Mouse (Mus musculus) hematopoietic multipotent progenitor cell, adult 10-12 weeks (in vitro differentiated cells): ENCODE measurements around the gene Lrrc4b. TPM values are rescaled to one million over a fixed set of nuclear protein-coding genes. Genes with fewer than 3 reads are reported as not detected.

Experiments used
- polyA plus RNA-seq: library from polyadenylated mRNA; stranded (reverse); fragments of >175 nt; gene quantifications from 2 replicates; pipeline ENCODE4 v1.2.3, GENCODE M21; 2012; ENCODE audit warnings: low replicate concordance

Lrrc4b gene
- polyA plus RNA-seq, result not detected in 2 replicates

GRCm38 (mm10) chr7:44428968-44429521 is at the start of gene Lrrc4b:
Lrrc4b (plus strand) TSS chr7:44429018.

GRCm38 (mm10) chr7:44383980-44384715 is 44.7 kb upstream of the Lrrc4b start, which contains the start of gene Syt3:
Syt3 (plus strand) TSS chr7:44384102.

DNA sequence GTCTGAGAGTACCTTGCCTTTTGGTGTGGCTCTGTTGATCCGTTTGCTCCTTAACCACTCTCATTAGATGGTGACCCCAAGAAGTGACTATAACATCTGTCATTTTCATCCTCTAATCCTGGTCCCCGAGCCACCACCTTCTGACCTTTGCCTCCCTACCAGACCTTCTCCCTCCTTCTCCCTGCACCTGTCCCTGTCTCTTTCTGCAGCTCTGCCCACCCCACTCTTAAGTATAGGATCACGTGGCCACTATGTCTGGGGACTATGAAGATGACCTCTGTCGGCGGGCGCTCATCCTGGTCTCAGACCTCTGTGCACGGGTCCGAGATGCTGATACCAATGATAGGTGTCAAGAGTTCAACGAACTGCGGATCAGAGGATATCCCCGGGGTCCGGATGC is 43.1 kb upstream of the Lrrc4b start, which contains the start of gene 1700008O03Rik:
Gene 1700008O03Rik (minus strand): TSS at position 101 of the 400 bp plus-strand sequence.

GRCm38 (mm10) chr7:44465111-44465510 is 36.3 kb downstream of the Lrrc4b start, which contains the start of gene Aspdh:
Aspdh (plus strand) TSS chr7:44465391.

DNA sequence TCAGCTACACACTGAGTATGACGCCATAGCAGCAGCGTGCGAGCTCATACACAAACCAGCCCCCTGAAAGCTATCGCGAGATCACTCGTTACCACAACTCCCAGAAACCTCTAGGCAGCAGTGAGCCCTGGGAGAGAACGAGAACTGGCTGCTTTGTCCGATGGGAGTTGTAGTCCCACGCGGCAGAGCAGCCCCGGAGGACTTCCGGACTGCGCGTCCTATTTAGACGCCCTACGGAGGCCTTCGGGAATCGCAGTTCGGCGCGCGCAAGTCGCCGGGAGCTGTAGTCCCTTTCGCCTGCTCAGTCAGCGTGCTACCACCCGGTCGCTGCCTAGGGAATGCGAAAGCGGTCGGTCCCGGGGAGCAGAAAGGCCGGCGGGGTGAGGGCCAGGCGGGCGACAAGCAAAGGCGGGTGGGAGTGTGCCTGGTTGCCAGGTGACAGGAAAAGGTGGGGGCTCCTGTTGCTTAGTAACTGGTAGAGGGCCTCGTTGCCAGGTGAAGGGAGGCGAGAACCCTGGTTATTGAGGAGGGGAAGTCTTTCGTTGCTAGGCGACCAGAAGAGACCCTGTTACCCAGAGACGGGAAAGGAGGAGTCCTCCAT is 39.1 kb downstream of the Lrrc4b start, which contains the start of gene Josd2:
Gene Josd2 (plus strand): TSS at position 170 of the 601 bp plus-strand sequence.

GRCm38 (mm10) chr7:44495992-44496770 is 67.4 kb downstream of the Lrrc4b start, which contains the start of the genes Emc10 and Fam71e1:
Emc10 (minus strand) TSS chr7:44496529.
Fam71e1 (plus strand) TSS chr7:44496581.

Other genes starting within 250 kb of the Lrrc4b start
- gene Klk1b24, start 240.8 kb upstream of the Lrrc4b start, polyA plus RNA-seq, result not detected in 2 replicates
- gene Klk1b3, start 230.8 kb upstream of the Lrrc4b start, polyA plus RNA-seq, result not detected in 2 replicates
- gene Klk1b4, start 221.6 kb upstream of the Lrrc4b start, polyA plus RNA-seq, result not detected in 2 replicates
- gene Klk1b5, start 213.1 kb upstream of the Lrrc4b start, polyA plus RNA-seq, result not detected in 2 replicates
- 16.7 and 28.0 TPM in 2 replicates for gene Klk1, start 203.7 kb upstream of the Lrrc4b start, polyA plus RNA-seq
- not detected in 2 replicates for gene Gm36864, start 192.8 kb upstream of the Lrrc4b start, polyA plus RNA-seq
- 0.10 TPM in 1 of 2 replicates, not detected in the other for gene 1700028J19Rik, start 182.3 kb upstream of the Lrrc4b start, polyA plus RNA-seq
- 155 and 164 TPM in 2 replicates for gene 2410002F23Rik, start 182.3 kb upstream of the Lrrc4b start, polyA plus RNA-seq
- gene Acp4, start 171.6 kb upstream of the Lrrc4b start, polyA plus RNA-seq, result not detected in 2 replicates
- not detected in 2 replicates for gene Gm15517, start 167.6 kb upstream of the Lrrc4b start, polyA plus RNA-seq
- 1.6 and 1.7 TPM in 2 replicates for gene Clec11a, start 122.1 kb upstream of the Lrrc4b start, polyA plus RNA-seq
- gene Shank1, start 118.8 kb upstream of the Lrrc4b start, polyA plus RNA-seq, result 36.0 and 52.3 TPM in 2 replicates
- 0.90 and 1.6 TPM in 2 replicates for gene Syt3, start 44.9 kb upstream of the Lrrc4b start, polyA plus RNA-seq
- 0.36 and 0.40 TPM in 2 replicates for gene 1700008O03Rik, start 43.2 kb upstream of the Lrrc4b start, polyA plus RNA-seq
- gene Aspdh, start 36.4 kb downstream of the Lrrc4b start, polyA plus RNA-seq, result not detected in 2 replicates
- 245 and 532 TPM in 2 replicates for gene Josd2, start 39.0 kb downstream of the Lrrc4b start, polyA plus RNA-seq
- gene Emc10, start 67.5 kb downstream of the Lrrc4b start, polyA plus RNA-seq, result 279 and 432 TPM in 2 replicates
- gene Fam71e1, start 67.6 kb downstream of the Lrrc4b start, polyA plus RNA-seq, result 18.2 and 39.1 TPM in 2 replicates
- gene Mybpc2, start 95.6 kb downstream of the Lrrc4b start, polyA plus RNA-seq, result 0.61 and 1.4 TPM in 2 replicates
- gene Spib, start 103.1 kb downstream of the Lrrc4b start, polyA plus RNA-seq, result 694 and 1,266 TPM in 2 replicates
- 150 and 176 TPM in 2 replicates for gene Pold1, start 119.8 kb downstream of the Lrrc4b start, polyA plus RNA-seq
- 388 and 706 TPM in 2 replicates for gene Nr1h2, start 124.9 kb downstream of the Lrrc4b start, polyA plus RNA-seq
- gene Napsa, start 143.4 kb downstream of the Lrrc4b start, polyA plus RNA-seq, result 103 and 215 TPM in 2 replicates
- gene Kcnc3, start 161.6 kb downstream of the Lrrc4b start, polyA plus RNA-seq, result 10.8 and 21.7 TPM in 2 replicates
- gene Myh14, start 241.8 kb downstream of the Lrrc4b start, polyA plus RNA-seq, result 0.33 and 0.61 TPM in 2 replicates